Mouse (Mus musculus) kidney, embryonic 15.5 days (tissue): Measurements from ENCODE around the gene Gnat1. TPM values are rescaled to one million over a fixed set of nuclear protein-coding genes. Genes with fewer than 3 reads are reported as not detected.

ENCODE experiments used
- ATAC-seq: fragments of 200-750 bp; cut with Nextera tagmentation; replicated peaks from 2 replicates; pipeline ENCODE4 v1.8.0; 2017; ENCODE audit warnings: moderate TSS enrichment; ENCODE audit not compliant: low FRiP score
- H3K27ac ChIP-seq: fragments of 300-500 bp; sonication (generic); 2 replicates; pipeline ENCODE4 v1.5.1; 2015; ENCODE audit warnings: mild to moderate bottlenecking, inconsistent platforms
- H3K27me3 ChIP-seq: fragments of 300-500 bp; sonication (generic); 2 replicates; pipeline ENCODE4 v1.6.1; 2015; ENCODE audit warnings: inconsistent platforms
- H3K36me3 ChIP-seq: fragments of 300-500 bp; sonication (generic); 2 replicates; pipeline ENCODE4 v1.6.1; 2015; ENCODE audit warnings: inconsistent platforms
- H3K4me1 ChIP-seq: fragments of 300-500 bp; sonication (generic); 2 replicates; pipeline ENCODE4 v1.6.1; 2015; ENCODE audit warnings: inconsistent platforms
- H3K4me2 ChIP-seq: fragments of 300-500 bp; sonication (generic); 2 replicates; pipeline ENCODE4 v1.6.1; 2015; ENCODE audit warnings: moderate library complexity, mild to moderate bottlenecking, inconsistent platforms
- H3K4me3 ChIP-seq: fragments of 300-500 bp; sonication (generic); replicated peaks from 2 replicates; pipeline ENCODE4 v1.5.1; 2015; ENCODE audit warnings: mild to moderate bottlenecking, inconsistent platforms
- H3K9ac ChIP-seq: fragments of 300-500 bp; sonication (generic); 2 replicates; pipeline ENCODE4 v1.6.1; 2015; ENCODE audit warnings: mild to moderate bottlenecking, inconsistent platforms
- H3K9me3 ChIP-seq: fragments of 300-500 bp; sonication (generic); replicated peaks from 2 replicates; pipeline ENCODE4 v1.6.1; 2016; ENCODE audit warnings: inconsistent platforms
- WGBS: fragments of 180-500 bp; shearing (Covaris S2); methylation state at CpG from one replicate; pipeline ENCODE4 v1.1.7; 2015; ENCODE audit warnings: mixed read lengths; 5-methylcytosine and 5-hydroxymethylcytosine counted together
- polyA plus RNA-seq: library from polyadenylated mRNA; unstranded; fragments of >200 nt; fragmentation: Nextera tagmentation; extraction: Ambion mirVana; gene quantifications from 2 replicates; pipeline ENCODE4 v1.2.1, GENCODE M21; 2015

Gnat1 gene
- polyA plus RNA-seq, 1 experiment from 2014 or later: 4.6 TPM

DNA sequence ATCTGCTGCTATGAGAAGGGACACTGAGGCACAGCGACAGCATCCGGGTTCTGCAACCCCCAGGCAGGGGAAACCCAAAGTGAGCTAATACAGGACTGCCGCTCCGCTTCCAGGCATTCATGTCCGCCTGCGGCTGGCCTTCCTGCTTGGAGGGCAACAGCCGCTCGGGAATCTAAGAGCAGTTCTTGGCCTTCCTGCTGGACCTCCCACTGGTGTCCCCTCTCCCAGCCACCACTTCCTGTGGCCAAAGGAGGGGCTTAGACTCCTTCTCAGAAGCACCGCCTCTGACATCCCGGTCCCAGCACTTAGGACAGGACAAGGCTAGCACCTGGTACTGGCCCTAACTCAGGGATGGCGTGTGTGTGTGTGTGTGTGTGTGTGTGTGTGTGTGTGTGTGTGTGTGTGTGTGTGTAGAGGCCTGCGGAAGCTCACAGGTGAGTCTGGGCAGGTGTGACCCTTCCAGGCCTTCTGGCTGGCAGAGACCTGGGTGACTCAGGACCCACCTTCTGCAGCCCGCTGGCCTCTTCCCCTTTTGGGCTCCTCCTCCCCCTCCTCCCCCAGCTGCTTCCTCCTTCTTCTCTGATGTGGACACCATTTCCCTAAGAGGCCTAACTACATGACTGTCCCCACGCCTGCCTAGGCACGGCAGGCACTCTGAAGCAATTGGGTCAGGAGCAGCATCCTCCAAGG is 50.6 kb downstream of the Gnat1 start:
- Histone ChIP-seq H3K4me1 (peaks cover 90% of the 10 kb centered on the region), H3K9me3 (no peaks in the 10 kb centered on the region), H3K9ac (peak overlapping the region; percentile 30; the same call in 1 of the 2 replicates), H3K36me3 (peaks cover 26% of the 10 kb centered on the region), H3K27me3 (no peaks in the 10 kb centered on the region), H3K4me2 (peak overlapping the region; percentile 96), H3K27ac (peak overlapping the region; percentile 92), H3K4me3 (peak overlapping the region; percentile 11; the same call in 1 of the 2 replicates)
- 43% methylated on average over 14 of the region's 15 CpGs for WGBS
- ATAC-seq: peak; percentile 20; the same call in 1 of the 2 replicates

DNA sequence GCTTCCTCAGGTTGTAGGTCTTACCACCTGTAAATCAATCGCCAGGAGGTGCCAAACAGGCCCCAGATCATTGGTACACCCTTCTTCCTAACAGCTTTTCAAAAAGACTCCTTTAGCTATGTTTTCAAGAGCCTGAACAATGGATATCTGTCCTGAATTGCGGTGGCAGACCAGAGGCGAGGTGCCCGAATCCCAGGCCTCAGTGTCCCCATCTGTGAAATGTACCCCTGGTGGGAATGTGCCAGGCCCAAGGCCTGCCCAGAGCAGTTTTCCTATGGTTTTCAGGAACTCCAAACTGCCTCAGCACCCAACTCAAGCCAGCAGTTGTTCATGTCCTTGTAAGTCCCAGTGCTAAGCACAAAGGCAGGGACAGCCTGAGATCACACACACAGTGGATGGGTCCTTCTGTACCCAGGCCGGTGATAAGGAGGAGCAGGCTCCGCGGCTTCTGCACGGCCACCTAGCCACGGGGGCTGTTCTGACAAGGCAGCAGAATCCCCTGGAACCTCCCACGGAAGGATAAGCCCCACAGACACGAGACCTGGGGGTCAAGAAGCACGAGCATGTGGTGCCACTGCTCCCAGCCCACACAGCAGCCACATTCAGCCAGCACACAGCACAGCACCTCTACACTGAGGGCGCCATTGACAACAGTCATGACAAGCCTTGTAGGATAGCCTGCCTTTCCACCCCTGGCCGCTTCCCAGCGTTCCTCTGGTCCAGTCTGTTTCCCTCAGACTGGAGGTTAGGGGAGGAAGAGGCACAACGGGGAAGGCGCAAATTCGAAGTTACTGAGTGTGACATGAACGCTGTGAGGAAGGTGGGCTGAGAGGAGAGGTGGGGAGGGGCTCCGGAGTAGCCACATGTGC is 51.9 kb downstream of the Gnat1 start:
- H3K27me3 ChIP-seq: no peaks in the 10 kb centered on the region
- WGBS: 33% methylated on average over 20 of the region's 20 CpGs
- 0 out of 2 replicates have a peak overlapping the region, but pooled peaks have one; percentile 11 for H3K4me3 ChIP-seq
- H3K36me3 ChIP-seq: peaks cover 33% of the 10 kb centered on the region
- H3K4me1 ChIP-seq: peaks cover 86% of the 10 kb centered on the region
- peak overlapping the region; percentile 96 for H3K4me2 ChIP-seq
- ATAC-seq: no peak
- H3K9me3 ChIP-seq: no peaks in the 10 kb centered on the region
- H3K9ac ChIP-seq: peak overlapping the region; percentile 37
- peak overlapping the region; percentile 92 for H3K27ac ChIP-seq

DNA sequence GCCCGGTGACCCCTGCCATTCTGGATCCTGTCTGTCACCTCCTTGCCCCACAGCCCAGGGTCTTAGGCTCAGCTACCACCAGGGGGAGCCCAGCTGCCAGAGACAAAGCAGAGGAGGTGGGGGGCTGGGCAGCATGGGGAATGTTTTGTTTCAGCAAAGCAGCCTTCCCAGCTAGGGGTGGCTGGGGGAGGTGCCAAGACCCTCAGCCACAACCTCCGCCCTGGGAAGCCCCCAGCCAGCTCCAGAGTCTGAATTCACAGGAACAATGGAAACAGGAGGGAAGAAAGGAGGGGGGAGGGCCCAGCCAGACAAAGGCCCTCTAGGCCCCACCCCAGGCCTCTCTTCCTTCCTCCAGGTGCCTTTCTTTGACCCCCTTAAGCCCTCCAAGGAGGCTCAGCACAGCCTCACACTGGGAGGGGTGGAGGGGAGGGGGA is 52.7 kb downstream of the Gnat1 start:
- H3K9ac ChIP-seq: peak overlapping the region; percentile 37
- peak overlapping the region; percentile 92 for H3K27ac ChIP-seq
- H3K27me3 ChIP-seq: no peaks in the 10 kb centered on the region
- peak; percentile 70 for ATAC-seq
- peak overlapping the region; percentile 96 for H3K4me2 ChIP-seq
- H3K36me3 ChIP-seq: peaks cover 40% of the 10 kb centered on the region
- no peaks in the 10 kb centered on the region for H3K9me3 ChIP-seq
- H3K4me3 ChIP-seq: 0 out of 2 replicates have a peak overlapping the region, but pooled peaks have one; percentile 6
- WGBS: 5% methylated on average over 2 of the region's 2 CpGs
- H3K4me1 ChIP-seq: peaks cover 78% of the 10 kb centered on the region

DNA sequence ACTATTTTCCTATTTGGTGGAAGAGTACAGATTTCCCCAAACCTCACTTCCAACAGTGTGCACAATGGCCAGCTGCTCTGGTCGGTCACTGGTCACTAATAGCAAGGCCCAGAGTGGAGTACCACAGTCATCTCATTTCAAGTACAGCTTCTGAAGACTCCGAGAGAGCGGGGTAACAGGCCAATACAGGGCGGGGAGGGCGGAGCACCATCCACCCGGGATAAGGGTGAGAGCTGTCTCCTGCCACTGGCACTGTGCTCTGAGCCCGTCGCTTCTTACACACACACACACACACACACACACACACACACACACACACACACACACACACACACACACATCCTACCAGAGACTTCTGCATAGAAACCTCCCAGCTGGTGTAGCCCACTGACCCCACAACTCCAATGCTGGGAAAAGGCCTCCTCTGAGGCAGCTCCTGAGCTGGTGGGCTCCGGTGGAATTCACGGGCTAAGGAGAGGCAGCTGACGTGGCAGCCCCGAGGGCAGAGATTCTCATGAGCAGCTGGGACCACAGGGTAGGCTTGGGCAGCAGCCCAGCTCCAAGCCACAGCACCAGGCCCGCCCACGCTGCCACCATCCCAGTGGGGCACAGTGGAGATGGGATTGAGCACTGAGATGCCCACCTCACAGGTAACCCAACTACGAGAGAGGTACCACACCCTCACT is 53.2 kb downstream of the Gnat1 start:
- 0 out of 2 replicates have a peak, but pooled peaks have one; percentile 0 for ATAC-seq
- H3K4me3 ChIP-seq: 0 out of 2 replicates have a peak overlapping the region, but pooled peaks have one; percentile 6
- H3K4me1 ChIP-seq: peaks cover 74% of the 10 kb centered on the region
- peak overlapping the region; percentile 96 for H3K4me2 ChIP-seq
- H3K9ac ChIP-seq: peak overlapping the region; percentile 5
- peaks cover 36% of the 10 kb centered on the region for H3K36me3 ChIP-seq
- 41% methylated on average over 14 of the region's 15 CpGs for WGBS
- H3K27me3 ChIP-seq: no peaks in the 10 kb centered on the region
- H3K27ac ChIP-seq: peak overlapping the region; percentile 92
- no peaks in the 10 kb centered on the region for H3K9me3 ChIP-seq

DNA sequence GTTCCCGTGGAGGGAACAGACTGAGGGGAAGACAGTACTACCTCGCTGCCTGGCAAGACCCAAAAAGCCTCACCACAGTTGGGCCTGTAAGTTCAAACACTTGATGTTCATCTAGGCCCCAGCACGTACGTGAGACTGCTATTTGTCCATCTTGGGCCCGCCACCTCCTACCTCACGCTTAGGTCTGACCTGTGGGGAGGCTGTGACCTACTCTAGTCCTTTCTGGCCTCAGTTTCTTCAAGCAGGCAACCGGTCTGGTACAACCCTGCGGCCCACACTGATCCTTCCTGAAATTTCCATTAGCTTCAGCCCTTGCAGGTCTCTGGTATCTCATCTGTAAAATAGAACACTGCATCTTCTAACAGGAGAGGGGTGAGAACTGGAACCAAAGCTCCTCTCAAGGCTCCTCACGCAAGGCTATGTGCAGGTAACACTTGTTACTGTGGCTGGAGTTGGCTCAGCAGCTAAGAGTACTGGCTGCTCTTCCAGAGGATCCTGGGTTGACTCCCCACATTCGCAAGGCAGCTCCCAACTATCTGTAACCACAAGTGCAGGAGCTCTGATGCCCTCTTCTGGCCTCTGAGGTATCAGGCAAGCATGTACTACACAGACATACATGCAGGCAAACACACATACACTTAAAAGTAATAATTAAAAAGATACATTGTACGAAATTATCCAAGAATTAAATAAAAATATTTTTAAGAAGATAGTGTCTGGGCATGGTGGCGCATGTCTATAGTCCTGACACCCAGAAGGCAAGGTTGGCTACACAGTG is 54.0 kb downstream of the Gnat1 start:
- no peaks in the 10 kb centered on the region for H3K27me3 ChIP-seq
- no peak overlapping the region for H3K4me3 ChIP-seq
- H3K4me1 ChIP-seq: peaks cover 73% of the 10 kb centered on the region
- H3K9ac ChIP-seq: no peak overlapping the region
- H3K4me2 ChIP-seq: 0 out of 2 replicates have a peak overlapping the region, but pooled peaks have one; percentile 96
- peaks cover 35% of the 10 kb centered on the region for H3K36me3 ChIP-seq
- 89% methylated on average over 12 of the region's 12 CpGs for whole genome bisulfite sequencing
- peak overlapping the region; percentile 92 for H3K27ac ChIP-seq
- no peaks in the 10 kb centered on the region for H3K9me3 ChIP-seq
- ATAC-seq: no peak

DNA sequence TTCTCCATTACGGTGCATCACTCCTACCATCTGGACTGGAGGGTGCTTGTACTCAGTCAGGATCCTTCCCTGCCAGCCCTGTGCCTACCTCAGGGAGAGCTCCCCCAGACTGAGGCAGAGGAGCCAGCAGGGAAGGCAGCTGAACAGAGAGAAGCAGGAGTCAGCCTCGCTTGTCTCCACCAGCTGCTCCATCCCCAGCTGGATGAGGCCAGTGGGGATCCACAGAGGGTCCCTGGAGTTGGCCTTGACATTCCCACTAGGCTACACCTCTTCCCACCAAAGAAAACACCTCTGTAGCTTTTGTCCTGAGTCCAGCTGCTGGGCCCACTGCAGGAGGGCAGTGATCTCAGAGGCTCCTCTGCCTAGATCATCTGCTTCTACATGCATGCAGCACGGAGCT is 54.6 kb downstream of the Gnat1 start:
- Histone ChIP-seq H3K9ac (no peak overlapping the region), H3K4me1 (peaks cover 73% of the 10 kb centered on the region)

DNA sequence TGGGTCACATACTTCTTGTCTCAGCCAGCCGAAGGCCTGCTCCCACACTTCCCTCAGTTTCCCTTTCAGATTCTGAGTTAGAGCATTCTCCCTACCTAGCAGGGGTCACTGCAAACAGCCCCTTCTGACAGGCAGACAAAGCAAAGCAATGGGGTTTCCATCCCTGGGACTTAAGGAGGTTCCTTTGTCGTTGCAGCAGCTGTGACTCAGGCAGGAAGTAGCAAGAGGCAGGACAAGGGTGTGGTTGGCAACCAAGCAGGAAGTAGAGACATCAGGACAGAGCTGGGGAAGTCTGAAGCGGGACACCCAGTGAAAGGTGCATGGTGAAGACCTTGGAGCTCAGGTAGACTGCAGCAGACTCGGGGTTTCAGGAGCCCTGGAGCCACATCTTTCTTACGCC is 55.0 kb downstream of the Gnat1 start:
- 76% methylated on average over 5 of the region's 5 CpGs for WGBS
- peak overlapping the region; percentile 72 for H3K27ac ChIP-seq
- H3K4me2 ChIP-seq: no peak overlapping the region
- no peaks in the 10 kb centered on the region for H3K9me3 ChIP-seq
- no peak for ATAC-seq
- H3K9ac ChIP-seq: no peak overlapping the region
- no peaks in the 10 kb centered on the region for H3K27me3 ChIP-seq
- peaks cover 73% of the 10 kb centered on the region for H3K4me1 ChIP-seq
- H3K36me3 ChIP-seq: peaks cover 45% of the 10 kb centered on the region
- H3K4me3 ChIP-seq: no peak overlapping the region

More for the DNA sequence above, 54.6 kb downstream of the Gnat1 start:
- 86% methylated on average over 3 of the region's 3 CpGs for WGBS
- no peak overlapping the region for H3K4me2 ChIP-seq
- peak overlapping the region; percentile 63 for H3K27ac ChIP-seq
- peaks cover 40% of the 10 kb centered on the region for H3K36me3 ChIP-seq
- ATAC-seq: no peak
- no peaks in the 10 kb centered on the region for H3K27me3 ChIP-seq
- H3K9me3 ChIP-seq: no peaks in the 10 kb centered on the region
- H3K4me3 ChIP-seq: no peak overlapping the region

Other genes starting within 250 kb of the Gnat1 start
- gene Tmem115, start 145.8 kb downstream of the Gnat1 start, polyA plus RNA-seq: 45.0 and 49.4 TPM in 2 replicates
- 31.5 and 33.9 TPM in 2 replicates for gene Cyb561d2, start 137.5 kb downstream of the Gnat1 start, polyA plus RNA-seq
- 44.4 and 46.8 TPM in 2 replicates for gene Nprl2, start 137.5 kb downstream of the Gnat1 start, polyA plus RNA-seq
- 1.2 and 2.9 TPM in 2 replicates for gene Zmynd10, start 132.4 kb downstream of the Gnat1 start, polyA plus RNA-seq
- 61.7 and 63.4 TPM in 2 replicates for gene Rassf1, start 128.2 kb downstream of the Gnat1 start, polyA plus RNA-seq
- gene Tusc2, start 116.5 kb downstream of the Gnat1 start, polyA plus RNA-seq: 46.5 and 46.8 TPM in 2 replicates
- gene Hyal2, start 111.8 kb downstream of the Gnat1 start, polyA plus RNA-seq: 111 and 117 TPM in 2 replicates
- 8.6 and 10.5 TPM in 2 replicates for gene Hyal1, start 102.8 kb downstream of the Gnat1 start, polyA plus RNA-seq
- gene Naa80, start 100.8 kb downstream of the Gnat1 start, polyA plus RNA-seq: 16.0 and 19.3 TPM in 2 replicates
- 1.3 TPM in 2 replicates for gene Hyal3, start 98.9 kb downstream of the Gnat1 start, polyA plus RNA-seq
- 47.8 and 55.8 TPM in 2 replicates for gene Ifrd2, start 92.1 kb downstream of the Gnat1 start, polyA plus RNA-seq
- gene Sema3b, start 70.5 kb downstream of the Gnat1 start, polyA plus RNA-seq: 21.1 and 22.5 TPM in 2 replicates
- 403 and 424 TPM in 2 replicates for gene Gnai2, start 44.3 kb downstream of the Gnat1 start, polyA plus RNA-seq
- gene Slc38a3, start 10.2 kb downstream of the Gnat1 start, polyA plus RNA-seq: 7.1 and 8.1 TPM in 2 replicates
- 21.3 and 23.9 TPM in 2 replicates for gene Sema3f, start 30.8 kb upstream of the Gnat1 start, polyA plus RNA-seq
- gene Rbm5, start 91.3 kb upstream of the Gnat1 start, polyA plus RNA-seq: 194 and 207 TPM in 2 replicates
- 79.0 and 82.1 TPM in 2 replicates for gene Rbm6, start 193.5 kb upstream of the Gnat1 start, polyA plus RNA-seq
- gene Mon1a, start 208.4 kb upstream of the Gnat1 start, polyA plus RNA-seq: 11.5 TPM in 2 replicates
- 2.6 TPM in 2 replicates for gene Mst1r, start 227.2 kb upstream of the Gnat1 start, polyA plus RNA-seq
- gene Actl11, start 248.8 kb upstream of the Gnat1 start, polyA plus RNA-seq: not detected in 2 replicates